Comparison of ENCODE assay signal across 16 mouse cellular contexts in the genomic region with DNA sequence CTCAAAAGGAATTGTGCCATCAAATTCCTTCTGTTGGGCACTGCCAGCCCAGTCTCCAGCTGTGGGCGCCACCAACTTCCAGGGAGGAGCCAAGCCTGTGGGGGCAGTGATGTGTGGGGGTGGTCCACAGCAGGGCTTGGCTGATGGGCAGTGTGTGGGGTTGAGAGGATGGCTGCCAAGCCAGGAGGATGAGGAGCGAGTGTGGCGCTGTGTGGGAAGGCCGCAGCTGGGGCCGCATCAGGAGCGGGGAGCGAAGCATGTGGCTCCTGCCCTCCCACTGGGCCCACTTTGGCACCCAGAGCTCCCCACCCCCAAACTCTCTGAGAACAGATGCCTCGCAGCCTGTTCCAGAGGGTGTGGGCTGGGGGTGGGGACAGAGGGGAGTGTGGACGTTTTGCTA. TPM values are rescaled to one million over a fixed set of nuclear protein-coding genes. Genes with fewer than 3 reads are reported as not detected.
DNase-seq lines count a peak whose midpoint lies in the region; ATAC-seq and TF ChIP-seq lines count a peak whose summit lies in the region.
"Had no signal": no experiment of that assay in that cellular context is flagged by ENCODE, and none has a peak within 500 bp of the region (broad histone marks: within the 10 kb centered on the region; RNA-seq: fewer than 3 reads in every experiment).

No protein-coding gene starts in this region.

- H3K4me2 ChIP-seq in neural tube, embryonic 13.5 days = no peak overlapping the region
- no peak overlapping the region for H3K4me2 ChIP-seq in stomach, postnatal 0 days (replicated peaks; ENCODE audit: low read depth)
- no peak overlapping the region for H3K4me2 ChIP-seq in forebrain, embryonic 13.5 days
- H3K4me2 ChIP-seq: embryonic facial prominence, embryonic 15.5 days; heart, embryonic 13.5 days had no signal

- intact Hi-C loops in heart, postnatal 14 days (cut with DNase I) = loop anchor here (10.0 kb wide), 1 partner anchor 293 kb away; no protein-coding TSS in a partner anchor

- TF ChIP-seq EP300 in stomach, postnatal 0 days (optimal IDR thresholded peaks at IDR 0.05) = no peak

- H3K4me1 ChIP-seq in neural tube, embryonic 13.5 days (replicated peaks) = peaks cover 72% of the 10 kb centered on the region
- peaks cover 18% of the 10 kb centered on the region for H3K4me1 ChIP-seq in stomach, postnatal 0 days (replicated peaks; ENCODE audit: control insufficient read depth, insufficient read depth)
- H3K4me1 ChIP-seq in forebrain, embryonic 13.5 days = peaks cover 49% of the 10 kb centered on the region

- ATAC-seq in neural tube, embryonic 13.5 days (ENCODE audit: low read depth) = no peak
- no peak for ATAC-seq in stomach, postnatal 0 days (ENCODE audit: low FRiP score, low TSS enrichment)
- no peak for ATAC-seq in forebrain, embryonic 13.5 days

- WGBS in neural tube, embryonic 13.5 days = 60% methylated on average over 9 of the region's 9 CpGs
- 75% methylated on average over 9 of the region's 9 CpGs for WGBS in stomach, postnatal 0 days
- 83% methylated on average over 9 of the region's 9 CpGs for WGBS in forebrain, embryonic 13.5 days

- H3K36me3 ChIP-seq in neural tube, embryonic 13.5 days = peaks cover 65% of the 10 kb centered on the region
- peaks cover 28% of the 10 kb centered on the region for H3K36me3 ChIP-seq in stomach, postnatal 0 days (ENCODE audit: control insufficient read depth, insufficient read depth, low read length)
- H3K36me3 ChIP-seq in forebrain, embryonic 13.5 days (ENCODE audit: poor library complexity, severe bottlenecking) = peaks cover 64% of the 10 kb centered on the region

- peak; percentile 95 for DNase-seq in heart, adult 11 months
- DNase-seq in heart, postnatal 14 days = no peak
- no peak for DNase-seq in neural tube, embryonic 10.5 days (ENCODE audit: extremely low spot score, low spot score)
- DNase-seq in layer of hippocampus, postnatal 36 days = peak; percentile 75 to 77
- no peak for DNase-seq in stomach, postnatal 0 days (ENCODE audit: low spot score)
- no peak for DNase-seq in embryo, embryonic 9.5 days (ENCODE audit: extremely low spot score)
- DNase-seq: adrenal gland, adult 8-10 months; thymus, postnatal 14 days had no signal

- H3K4me3 ChIP-seq in neural tube, embryonic 13.5 days = no peak overlapping the region
- H3K4me3 ChIP-seq in stomach, postnatal 0 days (ENCODE audit: low read depth, low read length) = no peak overlapping the region
- H3K4me3 ChIP-seq in forebrain, embryonic 13.5 days = no peak overlapping the region
- H3K4me3 ChIP-seq: embryonic facial prominence, embryonic 15.5 days; heart, embryonic 13.5 days; megakaryocyte, embryonic 14.5 days had no signal

- H3K27ac ChIP-seq in neural tube, embryonic 13.5 days (replicated peaks) = peak overlapping the region; percentile 49; the same call in 1 of the 2 replicates
- no peak overlapping the region for H3K27ac ChIP-seq in stomach, postnatal 0 days (replicated peaks)
- no peak overlapping the region for H3K27ac ChIP-seq in forebrain, embryonic 13.5 days
- H3K27ac ChIP-seq: embryonic facial prominence, embryonic 15.5 days; heart, embryonic 13.5 days; liver, embryonic 14.5 days had no signal

- H3K27me3 ChIP-seq in neural tube, embryonic 13.5 days = no peaks in the 10 kb centered on the region
- no peaks in the 10 kb centered on the region for H3K27me3 ChIP-seq in stomach, postnatal 0 days (ENCODE audit: control insufficient read depth, insufficient read depth, low read length)
- no peaks in the 10 kb centered on the region for H3K27me3 ChIP-seq in forebrain, embryonic 13.5 days
- H3K27me3 ChIP-seq: embryonic facial prominence, embryonic 15.5 days; megakaryocyte, embryonic 14.5 days; Patski had no signal

- H3K9ac ChIP-seq in neural tube, embryonic 13.5 days = peak overlapping the region; percentile 9; the same call in 1 of the 2 replicates
- H3K9ac ChIP-seq in stomach, postnatal 0 days (ENCODE audit: low read length) = 0 out of 2 replicates have a peak overlapping the region, but pooled peaks have one; percentile 27
- no peak overlapping the region for H3K9ac ChIP-seq in forebrain, embryonic 13.5 days
- H3K9ac ChIP-seq: embryonic facial prominence, embryonic 15.5 days; heart, embryonic 13.5 days; liver, embryonic 14.5 days had no signal

- no peak for TF ChIP-seq CTCF in stomach, postnatal 0 days (IDR thresholded peaks at IDR 0.05; ENCODE audit: low read depth)

- no peaks in the 10 kb centered on the region for H3K9me3 ChIP-seq in neural tube, embryonic 13.5 days
- no peaks in the 10 kb centered on the region for H3K9me3 ChIP-seq in stomach, postnatal 0 days (ENCODE audit: control insufficient read depth, low read length)
- no peaks in the 10 kb centered on the region for H3K9me3 ChIP-seq in forebrain, embryonic 13.5 days (replicated peaks)
- H3K9me3 ChIP-seq: embryonic facial prominence, embryonic 15.5 days; heart, embryonic 13.5 days; megakaryocyte, embryonic 14.5 days had no signal

RNA-seq across cellular contexts. Expression of gene Calm3, which starts 5.9 kb away (rescaled TPM):
- 100 to 1,000 TPM; 228 to 250 TPM for total RNA-seq in heart, postnatal 14 days (2021)
- polyA plus RNA-seq in neural tube, embryonic 13.5 days (2015; fragmentation: Nextera tagmentation; extraction: Ambion mirVana) = 275 and 297 TPM in 2 replicates
- 1,000 to 10,000 TPM; 2,055 to 2,361 TPM for total RNA-seq in layer of hippocampus, postnatal 36 days (2021)
- polyA plus RNA-seq in stomach, postnatal 0 days (2015; fragmentation: Nextera tagmentation; extraction: Ambion mirVana) = 49.1 and 58.7 TPM in 2 replicates
- polyA plus RNA-seq in forebrain, embryonic 13.5 days (2015; fragmentation: Nextera tagmentation; extraction: Ambion mirVana) = 271 and 296 TPM in 2 replicates

RNA-seq across cellular contexts. Expression of gene Ptgir, which starts 11.7 kb away (rescaled TPM):
- 1 to 10 TPM; 1.4 to 1.6 TPM for total RNA-seq in heart, postnatal 14 days (2021)
- 3.1 and 3.6 TPM in 2 replicates for polyA plus RNA-seq in neural tube, embryonic 13.5 days (2015; fragmentation: Nextera tagmentation; extraction: Ambion mirVana)
- total RNA-seq in layer of hippocampus, postnatal 36 days (2021) = not detected
- polyA plus RNA-seq in stomach, postnatal 0 days (2015; fragmentation: Nextera tagmentation; extraction: Ambion mirVana) = 1.5 and 1.6 TPM in 2 replicates
- 0.14 and 0.37 TPM in 2 replicates for polyA plus RNA-seq in forebrain, embryonic 13.5 days (2015; fragmentation: Nextera tagmentation; extraction: Ambion mirVana)
- polyA plus RNA-seq: neural tube, embryonic 14.5 days; Patski had no signal

RNA-seq across cellular contexts. Expression of gene Gng8, which starts 26.4 kb away (rescaled TPM):
- total RNA-seq in heart, postnatal 14 days (2021) = under 1 TPM; 0.81 to 0.98 TPM
- polyA plus RNA-seq in neural tube, embryonic 13.5 days (2015; fragmentation: Nextera tagmentation; extraction: Ambion mirVana) = 15.4 and 24.1 TPM in 2 replicates
- total RNA-seq in layer of hippocampus, postnatal 36 days (2021) = 1 to 10 TPM; 2.4 to 2.7 TPM
- 7.3 and 7.4 TPM in 2 replicates for polyA plus RNA-seq in stomach, postnatal 0 days (2015; fragmentation: Nextera tagmentation; extraction: Ambion mirVana)
- 9.2 and 18.2 TPM in 2 replicates for polyA plus RNA-seq in forebrain, embryonic 13.5 days (2015; fragmentation: Nextera tagmentation; extraction: Ambion mirVana)

RNA-seq across cellular contexts. Expression of gene Pnmal2, which starts 26.5 kb away (rescaled TPM):
- 1 to 10 TPM; 3.6 to 4.0 TPM for total RNA-seq in heart, postnatal 14 days (2021)
- polyA plus RNA-seq in neural tube, embryonic 13.5 days (2015; fragmentation: Nextera tagmentation; extraction: Ambion mirVana) = 76.2 and 82.4 TPM in 2 replicates
- 100 to 1,000 TPM; 345 to 361 TPM for total RNA-seq in layer of hippocampus, postnatal 36 days (2021)
- polyA plus RNA-seq in stomach, postnatal 0 days (2015; fragmentation: Nextera tagmentation; extraction: Ambion mirVana) = 4.7 and 4.8 TPM in 2 replicates
- 59.5 and 78.0 TPM in 2 replicates for polyA plus RNA-seq in forebrain, embryonic 13.5 days (2015; fragmentation: Nextera tagmentation; extraction: Ambion mirVana)

RNA-seq across cellular contexts. Expression of gene Pnmal1, which starts 41.5 kb away (rescaled TPM):
- total RNA-seq in heart, postnatal 14 days (2021) = not detected
- polyA plus RNA-seq in neural tube, embryonic 13.5 days (2015; fragmentation: Nextera tagmentation; extraction: Ambion mirVana) = 37.6 and 39.7 TPM in 2 replicates
- 100 to 1,000 TPM; 119 to 124 TPM for total RNA-seq in layer of hippocampus, postnatal 36 days (2021)
- 1.7 and 1.8 TPM in 2 replicates for polyA plus RNA-seq in stomach, postnatal 0 days (2015; fragmentation: Nextera tagmentation; extraction: Ambion mirVana)
- polyA plus RNA-seq in forebrain, embryonic 13.5 days (2015; fragmentation: Nextera tagmentation; extraction: Ambion mirVana) = 37.0 and 40.8 TPM in 2 replicates
- polyA plus RNA-seq: Patski had no signal

Comparison
In these comparisons a context has a peak if more than half of its experiments do, and no peak if none do; other contexts are left out.
1. DNase-seq: peak in heart, adult 11 months (single experiment) and layer of hippocampus, postnatal 36 days (2 of 2); none in heart, postnatal 14 days (0 of 2), neural tube, embryonic 10.5 days (single experiment), stomach, postnatal 0 days (single experiment) and embryo, embryonic 9.5 days (single experiment).